In the genomic region with DNA sequence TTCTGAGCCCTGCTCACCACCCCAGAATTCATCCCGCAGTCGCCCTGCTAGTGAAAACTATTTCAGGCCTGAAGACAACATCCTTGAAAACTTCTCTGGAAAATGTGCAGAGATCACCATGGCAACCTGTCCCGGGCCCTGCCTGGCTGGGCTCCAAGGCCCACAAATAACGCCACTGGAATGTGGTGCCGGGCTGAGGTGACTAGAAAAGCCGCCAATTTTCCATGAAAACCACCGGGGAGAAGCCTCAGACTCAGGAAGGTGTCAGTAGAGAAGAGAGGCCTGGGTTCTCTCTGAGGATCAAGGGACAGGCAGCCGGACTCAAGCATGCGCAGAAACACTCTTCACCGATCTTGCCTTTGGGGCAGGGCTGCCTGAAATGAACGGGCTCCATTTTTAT, we compare ENCODE assay signal across 8 mouse cellular contexts. TPM values are rescaled to one million over a fixed set of nuclear protein-coding genes. Genes with fewer than 3 reads are reported as not detected.
DNase-seq lines count a peak whose midpoint lies in the region; ATAC-seq and TF ChIP-seq lines count a peak whose summit lies in the region.

No protein-coding gene starts in this region.

- peak overlapping the region; percentile 29; the same call in 1 of the 2 replicates for H3K4me2 ChIP-seq in embryonic facial prominence, embryonic 15.5 days (replicated peaks)
- H3K4me2 ChIP-seq in limb, embryonic 12.5 days: peak overlapping the region; percentile 41
- H3K4me2 ChIP-seq in neural tube, embryonic 14.5 days (ENCODE audit: low read depth, low read length): 0 out of 2 replicates have a peak overlapping the region, but pooled peaks have one; percentile 5

- 12% methylated on average over 11 of the region's 11 CpGs for WGBS in cerebellum, adult 2 months
- 9% methylated on average over 11 of the region's 11 CpGs for WGBS in embryonic facial prominence, embryonic 15.5 days
- WGBS in limb, embryonic 12.5 days: 21% methylated on average over 11 of the region's 11 CpGs
- WGBS in neural tube, embryonic 14.5 days: 15% methylated on average over 11 of the region's 11 CpGs

- H3K27me3 ChIP-seq in cerebellum, adult 2 months (ENCODE audit: control insufficient read depth, insufficient read depth, low read length): no peaks in the 10 kb centered on the region
- H3K27me3 ChIP-seq in embryonic facial prominence, embryonic 15.5 days: no peaks in the 10 kb centered on the region
- H3K27me3 ChIP-seq in limb, embryonic 12.5 days: no peaks in the 10 kb centered on the region
- no peaks in the 10 kb centered on the region for H3K27me3 ChIP-seq in neural tube, embryonic 14.5 days (ENCODE audit: control insufficient read depth, insufficient read depth, low read length)

- no peak overlapping the region for H3K9ac ChIP-seq in embryonic facial prominence, embryonic 15.5 days
- H3K9ac ChIP-seq in limb, embryonic 12.5 days (replicated peaks): no peak overlapping the region; the same call in 1 of the 2 replicates
- no peak overlapping the region for H3K9ac ChIP-seq in neural tube, embryonic 14.5 days (replicated peaks; ENCODE audit: low read depth, low read length)

- DNase-seq in cerebellum, adult 2 months: peak; percentile 28 to 41
- no peak for DNase-seq in cerebellum, adult 9-10 months
- peak; percentile 80 to 88 for DNase-seq in heart, adult 9 months (ENCODE audit: low spot score in 2 of 2)
- DNase-seq in kidney, adult 8-10 months: peak; percentile 84 to 87

- peak; percentile 46 for ATAC-seq in embryonic facial prominence, embryonic 15.5 days (ENCODE audit: insufficient number of reproducible peaks, low FRiP score, low TSS enrichment, low read depth)
- ATAC-seq in limb, embryonic 12.5 days (ENCODE audit: insufficient number of reproducible peaks, insufficient read depth, low FRiP score, low TSS enrichment, low read depth): peak; percentile 75
- no peak for ATAC-seq in neural tube, embryonic 14.5 days (ENCODE audit: low read depth)
- no peak for ATAC-seq in granulocyte monocyte progenitor cell, adult 5-6 weeks (replicated peaks; ENCODE audit: poor library complexity, severe bottlenecking)

- H3K4me3 ChIP-seq in cerebellum, adult 2 months (replicated peaks; ENCODE audit: insufficient read depth, low read depth, low read length): no peak overlapping the region
- H3K4me3 ChIP-seq in embryonic facial prominence, embryonic 15.5 days (replicated peaks): no peak overlapping the region
- H3K4me3 ChIP-seq in limb, embryonic 12.5 days (replicated peaks): no peak overlapping the region
- no peak overlapping the region for H3K4me3 ChIP-seq in neural tube, embryonic 14.5 days (ENCODE audit: low read depth, low read length)

- no peak for TF ChIP-seq POLR2A in cerebellum, adult 2 months (IDR thresholded peaks at IDR 0.05; ENCODE audit: borderline replicate concordance, insufficient read depth, low read length)

- H3K9me3 ChIP-seq in embryonic facial prominence, embryonic 15.5 days (replicated peaks): no peaks in the 10 kb centered on the region
- H3K9me3 ChIP-seq in limb, embryonic 12.5 days: no peaks in the 10 kb centered on the region
- H3K9me3 ChIP-seq in neural tube, embryonic 14.5 days (ENCODE audit: control insufficient read depth, low read length): no peaks in the 10 kb centered on the region

- no peaks in the 10 kb centered on the region for H3K4me1 ChIP-seq in cerebellum, adult 2 months (ENCODE audit: control insufficient read depth, insufficient read depth, low read length)
- peaks cover 20% of the 10 kb centered on the region for H3K4me1 ChIP-seq in embryonic facial prominence, embryonic 15.5 days
- H3K4me1 ChIP-seq in limb, embryonic 12.5 days (replicated peaks): peaks cover 13% of the 10 kb centered on the region
- peaks cover 5% of the 10 kb centered on the region; the same call in 1 of the 2 replicates for H3K4me1 ChIP-seq in neural tube, embryonic 14.5 days (ENCODE audit: control insufficient read depth, insufficient read depth, low read length)

- H3K36me3 ChIP-seq in embryonic facial prominence, embryonic 15.5 days: no peaks in the 10 kb centered on the region
- H3K36me3 ChIP-seq in limb, embryonic 12.5 days: no peaks in the 10 kb centered on the region
- no peaks in the 10 kb centered on the region for H3K36me3 ChIP-seq in neural tube, embryonic 14.5 days (ENCODE audit: control insufficient read depth, insufficient read depth, low read length)

- TF ChIP-seq CTCF in cerebellum, adult 2 months (IDR thresholded peaks at IDR 0.05; ENCODE audit: borderline replicate concordance, insufficient read depth, low read depth, low read length): no peak

- H3K27ac ChIP-seq in cerebellum, adult 2 months (ENCODE audit: insufficient read depth, low read length): no peak overlapping the region
- H3K27ac ChIP-seq in embryonic facial prominence, embryonic 15.5 days (replicated peaks): peak overlapping the region; percentile 89
- H3K27ac ChIP-seq in limb, embryonic 12.5 days: peak overlapping the region; percentile 96
- H3K27ac ChIP-seq in neural tube, embryonic 14.5 days (ENCODE audit: low read depth, low read length): peak overlapping the region; percentile 17; the same call in 1 of the 2 replicates

RNA-seq across cellular contexts. Expression of a gene that starts 27.1 kb away (rescaled TPM):
- polyA plus RNA-seq in cerebellum, adult 2 months (2012; rRNA removed): 54.7 and 61.5 TPM in 2 replicates
- polyA plus RNA-seq in embryonic facial prominence, embryonic 15.5 days (2015; fragmentation: Nextera tagmentation; extraction: Ambion mirVana): 198 and 214 TPM in 2 replicates
- polyA plus RNA-seq in limb, embryonic 12.5 days (2016; fragmentation: Nextera tagmentation; extraction: Ambion mirVana): 392 and 402 TPM in 2 replicates
- polyA plus RNA-seq in neural tube, embryonic 14.5 days (2014; fragmentation: Nextera tagmentation; extraction: Ambion mirVana): 219 and 228 TPM in 2 replicates
- total RNA-seq in granulocyte monocyte progenitor cell, adult 5-6 weeks (2014; fragmentation: Nextera tagmentation): 140 TPM in 2 replicates
- 191 and 201 TPM in 2 replicates for total RNA-seq in granulocyte monocyte progenitor cell, adult 5-6 weeks (2017)

RNA-seq across cellular contexts. Expression of a gene that starts 45.2 kb away (rescaled TPM):
- 59.7 and 61.5 TPM in 2 replicates for polyA plus RNA-seq in cerebellum, adult 2 months (2012; rRNA removed)
- polyA plus RNA-seq in embryonic facial prominence, embryonic 15.5 days (2015; fragmentation: Nextera tagmentation; extraction: Ambion mirVana): 157 and 161 TPM in 2 replicates
- polyA plus RNA-seq in limb, embryonic 12.5 days (2016; fragmentation: Nextera tagmentation; extraction: Ambion mirVana): 209 and 220 TPM in 2 replicates
- polyA plus RNA-seq in neural tube, embryonic 14.5 days (2014; fragmentation: Nextera tagmentation; extraction: Ambion mirVana): 85.7 and 100 TPM in 2 replicates
- 65.4 and 67.9 TPM in 2 replicates for total RNA-seq in granulocyte monocyte progenitor cell, adult 5-6 weeks (2014; fragmentation: Nextera tagmentation)
- total RNA-seq in granulocyte monocyte progenitor cell, adult 5-6 weeks (2017): 159 and 192 TPM in 2 replicates

Comparison
In these comparisons a context has a peak if more than half of its experiments do, and no peak if none do; other contexts are left out.
1. ATAC-seq: peak in embryonic facial prominence, embryonic 15.5 days (single experiment) and limb, embryonic 12.5 days (single experiment); none in neural tube, embryonic 14.5 days (single experiment) and granulocyte monocyte progenitor cell, adult 5-6 weeks (single experiment).
2. Peak in every context shown above with its lines, with median percentiles within 50 percentile points of each other: H3K4me2 ChIP-seq.